ENCODE assay signal across 9 mouse cellular contexts in genomic region chr9:80202374-80203060, GRCm38 (mm10). TPM values are rescaled to one million over a fixed set of nuclear protein-coding genes. Genes with fewer than 3 reads are reported as not detected.
DNase-seq lines count a peak whose midpoint lies in the region; ATAC-seq and TF ChIP-seq lines count a peak whose summit lies in the region.
"Had no signal": no experiment of that assay in that cellular context is flagged by ENCODE, and none has a peak within 500 bp of the region (broad histone marks: within the 10 kb centered on the region; RNA-seq: fewer than 3 reads in every experiment).

No protein-coding gene starts in this region.

- no peak overlapping the region for H3K9ac ChIP-seq in lung, embryonic 14.5 days
- H3K9ac ChIP-seq in neural tube, embryonic 15.5 days (replicated peaks), result no peak overlapping the region

- DNase-seq in heart, adult 11 months, result peak; percentile 87
- no peak for DNase-seq in heart, adult 9 months (ENCODE audit: low spot score in 2 of 2)
- peak; percentile 73 for DNase-seq in lung, embryonic 14.5 days
- DNase-seq in lung, adult 2 months, result no peak
- DNase-seq in kidney, postnatal 4 days, result peak; percentile 49 to 58
- no peak for DNase-seq in left cerebral cortex, postnatal 36 days (ENCODE audit: low spot score in 2 of 2)

- H3K27ac ChIP-seq in lung, embryonic 14.5 days (ENCODE audit: low read depth), result no peak overlapping the region
- 0 out of 2 replicates have a peak overlapping the region, but pooled peaks have one; percentile 18 for H3K27ac ChIP-seq in neural tube, embryonic 15.5 days (replicated peaks)

- H3K36me3 ChIP-seq in lung, embryonic 14.5 days (ENCODE audit: insufficient read depth), result no peaks in the 10 kb centered on the region
- H3K36me3 ChIP-seq in neural tube, embryonic 15.5 days, result no peaks in the 10 kb centered on the region

- TF ChIP-seq POLR2A in lung, adult 2 months (IDR thresholded peaks at IDR 0.05; ENCODE audit: borderline replicate concordance, extremely low read depth, low read depth, low read length), result no peak

- no peak for TF ChIP-seq CTCF in lung, embryonic 14.5 days (IDR thresholded peaks at IDR 0.05; ENCODE audit: low read depth)
- no peak for TF ChIP-seq CTCF in lung, adult 2 months (IDR thresholded peaks at IDR 0.05; ENCODE audit: insufficient read depth, low read length)

- intact Hi-C loops in left cerebral cortex, postnatal 36 days (cut with DNase I), result no loop called here

- peaks cover 3% of the 10 kb centered on the region; the same call in 1 of the 2 replicates for H3K4me1 ChIP-seq in lung, embryonic 14.5 days (ENCODE audit: insufficient read depth)
- H3K4me1 ChIP-seq in lung, adult 2 months (ENCODE audit: control insufficient read depth, insufficient read depth, low read length), result no peaks in the 10 kb centered on the region; the same call in 1 of the 2 replicates
- 0 out of 2 replicates have a peak, but pooled peaks cover 1% of the 10 kb centered on the region for H3K4me1 ChIP-seq in neural tube, embryonic 15.5 days

- no peak overlapping the region for H3K4me2 ChIP-seq in lung, embryonic 14.5 days
- H3K4me2 ChIP-seq in neural tube, embryonic 15.5 days, result no peak overlapping the region

- H3K27me3 ChIP-seq in lung, embryonic 14.5 days (ENCODE audit: insufficient read depth, low read length), result no peaks in the 10 kb centered on the region
- no peaks in the 10 kb centered on the region for H3K27me3 ChIP-seq in neural tube, embryonic 15.5 days (replicated peaks)
- H3K27me3 ChIP-seq: CH12.LX had no signal

- ATAC-seq in lung, embryonic 14.5 days (ENCODE audit: insufficient read depth), result peak; percentile 88
- peak; percentile 54; the same call in 1 of the 2 replicates for ATAC-seq in neural tube, embryonic 15.5 days (ENCODE audit: low FRiP score)
- ATAC-seq in erythroblast, adult 5-6 weeks (replicated peaks; ENCODE audit: low FRiP score, poor library complexity, severe bottlenecking), result no peak

- WGBS in lung, embryonic 14.5 days, result 72% methylated on average over 14 of the region's 14 CpGs
- 79% methylated on average over 14 of the region's 14 CpGs for WGBS in lung, adult 2 months
- WGBS in neural tube, embryonic 15.5 days, result 86% methylated on average over 14 of the region's 14 CpGs

- no peak overlapping the region for H3K4me3 ChIP-seq in lung, embryonic 14.5 days (ENCODE audit: low read depth, low read length)
- H3K4me3 ChIP-seq in lung, adult 2 months (replicated peaks; ENCODE audit: extremely low read depth, low read depth, low read length), result no peak overlapping the region
- H3K4me3 ChIP-seq in neural tube, embryonic 15.5 days (replicated peaks), result no peak overlapping the region

- H3K9me3 ChIP-seq in lung, embryonic 14.5 days (ENCODE audit: low read depth, low read length), result no peaks in the 10 kb centered on the region
- no peaks in the 10 kb centered on the region for H3K9me3 ChIP-seq in neural tube, embryonic 15.5 days (replicated peaks)

RNA-seq across cellular contexts. Expression of gene Myo6, which starts 37.7 kb away (rescaled TPM):
- polyA plus RNA-seq in lung, embryonic 14.5 days (2014; fragmentation: Nextera tagmentation; extraction: Ambion mirVana), result 32.2 TPM in 2 replicates
- 21.7 and 25.1 TPM in 2 replicates for polyA plus RNA-seq in lung, adult 2 months (2012; rRNA removed)
- polyA plus RNA-seq in neural tube, embryonic 15.5 days (2015; fragmentation: Nextera tagmentation; extraction: Ambion mirVana), result 18.1 and 25.7 TPM in 2 replicates
- 0.21 and 0.38 TPM in 2 replicates for total RNA-seq in erythroblast, adult 5-6 weeks (2015; ENCODE audit: low replicate concordance)
- 0.51 and 2.1 TPM in 2 replicates for total RNA-seq in erythroblast, adult 5-6 weeks (2017; ENCODE audit: low replicate concordance)
- 10 to 100 TPM; 59.6 to 70.8 TPM for total RNA-seq in left cerebral cortex, postnatal 36 days (2021)

Comparison
In these comparisons a context has a peak if more than half of its experiments do, and no peak if none do; other contexts are left out.
1. DNase-seq: peak in heart, adult 11 months (single experiment), lung, embryonic 14.5 days (single experiment) and kidney, postnatal 4 days (2 of 2); none in heart, adult 9 months (0 of 2), lung, adult 2 months (single experiment) and left cerebral cortex, postnatal 36 days (0 of 2).